Mouse (Mus musculus) forebrain, embryonic 13.5 days (tissue): ENCODE data around the gene Haao. TPM values are rescaled to one million over a fixed set of nuclear protein-coding genes. Genes with fewer than 3 reads are reported as not detected.

ENCODE experiments used
- ATAC-seq: fragments of 200-750 bp; cut with Nextera tagmentation; 2 replicates; pipeline ENCODE4 v1.8.0; 2017
- H3K27ac ChIP-seq: fragments of 300-500 bp; sonication (generic); 2 replicates; pipeline ENCODE4 v1.5.1; 2015; ENCODE audit warnings: inconsistent platforms, mild to moderate bottlenecking, moderate library complexity
- H3K27me3 ChIP-seq: fragments of 300-500 bp; sonication (generic); 2 replicates; pipeline ENCODE4 v1.6.1; 2015; ENCODE audit warnings: mild to moderate bottlenecking, inconsistent platforms
- H3K36me3 ChIP-seq: fragments of 300-500 bp; sonication (generic); 2 replicates; pipeline ENCODE4 v1.6.1; 2015; ENCODE audit warnings: mild to moderate bottlenecking, inconsistent platforms; ENCODE audit not compliant: poor library complexity, severe bottlenecking
- H3K4me1 ChIP-seq: fragments of 300-500 bp; sonication (generic); 2 replicates; pipeline ENCODE4 v1.6.1; 2015; ENCODE audit warnings: inconsistent platforms
- H3K4me2 ChIP-seq: fragments of 300-500 bp; sonication (generic); 2 replicates; pipeline ENCODE4 v1.6.1; 2015; ENCODE audit warnings: inconsistent platforms, mild to moderate bottlenecking, moderate library complexity
- H3K4me3 ChIP-seq: fragments of 300-500 bp; sonication (generic); 2 replicates; pipeline ENCODE4 v1.5.1; 2015; ENCODE audit warnings: mild to moderate bottlenecking, inconsistent platforms
- H3K9ac ChIP-seq: fragments of 300-500 bp; sonication (generic); 2 replicates; pipeline ENCODE4 v1.6.1; 2015; ENCODE audit warnings: mild to moderate bottlenecking, inconsistent platforms
- H3K9me3 ChIP-seq: fragments of 300-500 bp; sonication (generic); replicated peaks from 2 replicates; pipeline ENCODE4 v1.6.1; 2016; ENCODE audit warnings: inconsistent platforms
- WGBS: fragments of 180-500 bp; shearing (Covaris S2); methylation state at CpG from one replicate; pipeline ENCODE4 v1.1.7; 2015; 5-methylcytosine and 5-hydroxymethylcytosine counted together
- polyA plus RNA-seq: library from polyadenylated mRNA; unstranded; fragments of >200 nt; fragmentation: Nextera tagmentation; extraction: Ambion mirVana; gene quantifications from 2 replicates; pipeline ENCODE4 v1.2.1, GENCODE M21; 2015

Gene Haao
- polyA plus RNA-seq, 1 experiment from 2014 or later = not detected

GRCm38 (mm10) chr17:83849081-83849675, 1.4 kb upstream of the Haao start:
- Histone ChIP-seq H3K9me3 (no peaks in the 10 kb centered on the region), H3K36me3 (no peaks in the 10 kb centered on the region), H3K27ac (no peak overlapping the region), H3K4me3 (no peak overlapping the region), H3K27me3 (no peaks in the 10 kb centered on the region), H3K4me2 (no peak overlapping the region), H3K4me1 (peaks cover 12% of the 10 kb centered on the region), H3K9ac (0 out of 2 replicates have a peak overlapping the region, but pooled peaks have one; percentile 17)
- WGBS = 30% methylated on average over 12 of the region's 12 CpGs
- ATAC-seq = peak; percentile 50

- H3K4me2 ChIP-seq = no peak overlapping the region
- H3K4me3 ChIP-seq = no peak overlapping the region
- peaks cover 12% of the 10 kb centered on the region for H3K4me1 ChIP-seq
- no peaks in the 10 kb centered on the region for H3K9me3 ChIP-seq
- no peaks in the 10 kb centered on the region for H3K27me3 ChIP-seq
- no peak overlapping the region for H3K9ac ChIP-seq
- 70% methylated on average over 4 of the region's 4 CpGs for WGBS
- no peaks in the 10 kb centered on the region for H3K36me3 ChIP-seq
- no peak for ATAC-seq
- H3K27ac ChIP-seq = no peak overlapping the region
These were observed 719 bp upstream of the Haao start for GRCm38 (mm10) chr17:83848482-83848881.

GRCm38 (mm10) chr17:83847100-83847499, 663 bp downstream of the Haao start:
- H3K4me3 ChIP-seq = no peak overlapping the region
- no peak overlapping the region for H3K4me2 ChIP-seq
- no peaks in the 10 kb centered on the region for H3K27me3 ChIP-seq
- no peak overlapping the region for H3K27ac ChIP-seq
- H3K9me3 ChIP-seq = no peaks in the 10 kb centered on the region
- no peak overlapping the region for H3K9ac ChIP-seq
- no peak for ATAC-seq
- 87% methylated on average over 6 of the region's 6 CpGs for WGBS
- no peaks in the 10 kb centered on the region for H3K36me3 ChIP-seq
- H3K4me1 ChIP-seq = peaks cover 12% of the 10 kb centered on the region

GRCm38 (mm10) chr17:83846301-83847021, 1.3 kb downstream of the Haao start:
- H3K27ac ChIP-seq = no peak overlapping the region
- no peak overlapping the region for H3K4me3 ChIP-seq
- WGBS = 82% methylated on average over 21 of the region's 21 CpGs
- no peak for ATAC-seq
- H3K4me1 ChIP-seq = peaks cover 12% of the 10 kb centered on the region
- H3K9me3 ChIP-seq = no peaks in the 10 kb centered on the region
- H3K36me3 ChIP-seq = no peaks in the 10 kb centered on the region
- H3K4me2 ChIP-seq = no peak overlapping the region
- no peaks in the 10 kb centered on the region for H3K27me3 ChIP-seq
- H3K9ac ChIP-seq = no peak overlapping the region

GRCm38 (mm10) chr17:83845538-83845937, 2.2 kb downstream of the Haao start:
- Histone ChIP-seq H3K27me3 (no peaks in the 10 kb centered on the region), H3K9me3 (no peaks in the 10 kb centered on the region), H3K36me3 (no peaks in the 10 kb centered on the region), H3K27ac (no peak overlapping the region), H3K4me1 (peaks cover 12% of the 10 kb centered on the region), H3K9ac (no peak overlapping the region), H3K4me3 (no peak overlapping the region), H3K4me2 (no peak overlapping the region)
- no peak for ATAC-seq
- 91% methylated on average over 8 of the region's 8 CpGs for WGBS

GRCm38 (mm10) chr17:83843780-83844179, 4.0 kb downstream of the Haao start:
- Histone ChIP-seq H3K4me1 (peaks cover 1% of the 10 kb centered on the region; the same call in 1 of the 2 replicates), H3K9ac (no peak overlapping the region), H3K9me3 (no peaks in the 10 kb centered on the region), H3K27me3 (no peaks in the 10 kb centered on the region), H3K27ac (no peak overlapping the region), H3K36me3 (no peaks in the 10 kb centered on the region), H3K4me3 (no peak overlapping the region), H3K4me2 (no peak overlapping the region)
- WGBS = 62% methylated on average over 7 of the region's 7 CpGs
- no peak for ATAC-seq

GRCm38 (mm10) chr17:83841011-83841410, 6.8 kb downstream of the Haao start:
- Histone ChIP-seq H3K9ac (no peak overlapping the region), H3K27me3 (no peaks in the 10 kb centered on the region), H3K4me1 (no peaks in the 10 kb centered on the region), H3K9me3 (no peaks in the 10 kb centered on the region), H3K36me3 (no peaks in the 10 kb centered on the region), H3K4me3 (no peak overlapping the region), H3K4me2 (no peak overlapping the region), H3K27ac (no peak overlapping the region)
- 86% methylated on average over 5 of the region's 5 CpGs for WGBS
- ATAC-seq = no peak

GRCm38 (mm10) chr17:83839132-83839531, 8.6 kb downstream of the Haao start:
- Histone ChIP-seq H3K27ac (no peak overlapping the region), H3K9ac (no peak overlapping the region), H3K4me2 (no peak overlapping the region), H3K9me3 (no peaks in the 10 kb centered on the region), H3K4me1 (peaks cover 6% of the 10 kb centered on the region; the same call in 1 of the 2 replicates), H3K4me3 (no peak overlapping the region), H3K36me3 (no peaks in the 10 kb centered on the region), H3K27me3 (no peaks in the 10 kb centered on the region)
- no peak for ATAC-seq
- 33% methylated on average over 9 of the region's 9 CpGs for WGBS

GRCm38 (mm10) chr17:83837659-83838190, 10.0 kb downstream of the Haao start:
- Histone ChIP-seq H3K4me1 (peaks cover 6% of the 10 kb centered on the region; the same call in 1 of the 2 replicates), H3K36me3 (no peaks in the 10 kb centered on the region), H3K27ac (no peak overlapping the region), H3K4me3 (no peak overlapping the region), H3K27me3 (no peaks in the 10 kb centered on the region), H3K9ac (no peak overlapping the region), H3K9me3 (no peaks in the 10 kb centered on the region), H3K4me2 (no peak overlapping the region)
- WGBS = 74% methylated on average over 8 of the region's 8 CpGs
- no peak for ATAC-seq

- no peak for ATAC-seq
- H3K27me3 ChIP-seq = no peaks in the 10 kb centered on the region
- no peaks in the 10 kb centered on the region for H3K36me3 ChIP-seq
- H3K9ac ChIP-seq = no peak overlapping the region
- no peak overlapping the region for H3K27ac ChIP-seq
- H3K4me2 ChIP-seq = no peak overlapping the region
- H3K4me3 ChIP-seq = no peak overlapping the region
- 75% methylated on average over 3 of the region's 3 CpGs for WGBS
- no peaks in the 10 kb centered on the region for H3K9me3 ChIP-seq
- peaks cover 6% of the 10 kb centered on the region; the same call in 1 of the 2 replicates for H3K4me1 ChIP-seq
These were observed 11.7 kb downstream of the Haao start for GRCm38 (mm10) chr17:83836048-83836447.

GRCm38 (mm10) chr17:83834120-83834519, 13.6 kb downstream of the Haao start:
- no peak overlapping the region for H3K27ac ChIP-seq
- 52% methylated on average over 4 of the region's 4 CpGs for WGBS
- H3K27me3 ChIP-seq = no peaks in the 10 kb centered on the region
- no peaks in the 10 kb centered on the region for H3K36me3 ChIP-seq
- no peak for ATAC-seq
- no peak overlapping the region for H3K4me3 ChIP-seq
- H3K4me2 ChIP-seq = no peak overlapping the region
- no peaks in the 10 kb centered on the region for H3K9me3 ChIP-seq
- H3K4me1 ChIP-seq = peaks cover 6% of the 10 kb centered on the region; the same call in 1 of the 2 replicates
- no peak overlapping the region for H3K9ac ChIP-seq

GRCm38 (mm10) chr17:83830616-83831292, 17.0 kb downstream of the Haao start:
- H3K4me2 ChIP-seq = no peak overlapping the region
- H3K36me3 ChIP-seq = no peaks in the 10 kb centered on the region
- no peaks in the 10 kb centered on the region for H3K27me3 ChIP-seq
- no peak overlapping the region for H3K27ac ChIP-seq
- H3K4me1 ChIP-seq = peaks cover 6% of the 10 kb centered on the region; the same call in 1 of the 2 replicates
- ATAC-seq = no peak
- WGBS = 91% methylated on average over 4 of the region's 4 CpGs
- H3K4me3 ChIP-seq = no peak overlapping the region
- H3K9me3 ChIP-seq = no peaks in the 10 kb centered on the region
- H3K9ac ChIP-seq = no peak overlapping the region
